Mouse (Mus musculus) bone marrow macrophage, adult 2 months (primary cell): ENCODE measurements around the gene Pbp2.

ENCODE experiments used
- CTCF ChIP-seq: IDR thresholded peaks from 2 replicates; pipeline ENCODE4 v1.5.1; 2012; ENCODE audit warnings: low read depth, mild to moderate bottlenecking, low read length, moderate library complexity
- POLR2A ChIP-seq: IDR thresholded peaks from 2 replicates; pipeline ENCODE4 v1.6.1; 2012; ENCODE audit warnings: mild to moderate bottlenecking, low read depth, low read length, borderline replicate concordance

- TF ChIP-seq CTCF (no peak), POLR2A (no peak)
These were observed 38.4 kb downstream of the Pbp2 start for GRCm38 (mm10) chr6:135271761-135272160.
